In genomic region chr7:34531639-34532038, GRCm38 (mm10) we compare ENCODE assay signal across 34 mouse cellular contexts.
"Had no signal": no experiment of that assay in that cellular context is flagged by ENCODE, and none has a peak within 500 bp of the region (broad histone marks: within the 10 kb centered on the region; RNA-seq: fewer than 3 reads in every experiment).

No protein-coding gene starts in this region.

- ATAC-seq: hindbrain, embryonic 16.5 days; hindbrain, postnatal 0 days; inflammation-experienced regulatory T-cells, adult 6 months; intestine, embryonic 15.5 days; intestine, embryonic 16.5 days; intestine, postnatal 0 days had no signal

- H3K9ac ChIP-seq: heart, embryonic 12.5 days; heart, embryonic 13.5 days; heart, embryonic 15.5 days; hindbrain, embryonic 12.5 days; hindbrain, embryonic 13.5 days; hindbrain, embryonic 14.5 days; hindbrain, embryonic 15.5 days; intestine, embryonic 15.5 days; kidney, embryonic 15.5 days had no signal

- H3K36me3 ChIP-seq: heart, embryonic 12.5 days; heart, embryonic 13.5 days; heart, embryonic 15.5 days; hindbrain, embryonic 10.5 days; hindbrain, embryonic 12.5 days; hindbrain, embryonic 13.5 days; hindbrain, embryonic 15.5 days; intestine, embryonic 15.5 days; kidney, embryonic 15.5 days had no signal

- H3K27me3 ChIP-seq: heart, embryonic 12.5 days; heart, embryonic 13.5 days; heart, embryonic 15.5 days; hindbrain, embryonic 12.5 days; hindbrain, embryonic 13.5 days; hindbrain, embryonic 15.5 days; intestine, embryonic 15.5 days; kidney, embryonic 15.5 days had no signal

- H3K9me3 ChIP-seq: heart, embryonic 12.5 days; heart, embryonic 13.5 days; heart, embryonic 15.5 days; hindbrain, embryonic 10.5 days; hindbrain, embryonic 12.5 days; hindbrain, embryonic 13.5 days; hindbrain, embryonic 15.5 days; intestine, embryonic 15.5 days; kidney, embryonic 15.5 days had no signal

- H3K4me3 ChIP-seq: heart, embryonic 12.5 days; heart, embryonic 13.5 days; heart, embryonic 15.5 days; hindbrain, embryonic 10.5 days; hindbrain, embryonic 12.5 days; hindbrain, embryonic 13.5 days; hindbrain, embryonic 15.5 days; intestine, embryonic 15.5 days; kidney, embryonic 15.5 days; layer of hippocampus, adult 2 months; left cerebral cortex, adult 2 months had no signal

- H3K4me1 ChIP-seq: heart, embryonic 12.5 days; heart, embryonic 13.5 days; heart, embryonic 15.5 days; hindbrain, embryonic 10.5 days; hindbrain, embryonic 12.5 days; hindbrain, embryonic 13.5 days; hindbrain, embryonic 15.5 days; intestine, embryonic 15.5 days; kidney, embryonic 15.5 days had no signal

- H3K4me2 ChIP-seq: heart, embryonic 12.5 days; heart, embryonic 13.5 days; heart, embryonic 15.5 days; hindbrain, embryonic 12.5 days; hindbrain, embryonic 13.5 days; hindbrain, embryonic 14.5 days; hindbrain, embryonic 15.5 days; intestine, embryonic 15.5 days; kidney, embryonic 15.5 days had no signal

- H3K27ac ChIP-seq: heart, embryonic 13.5 days; heart, embryonic 15.5 days; hindbrain, embryonic 10.5 days; hindbrain, embryonic 12.5 days; hindbrain, embryonic 13.5 days; hindbrain, embryonic 14.5 days; hindbrain, embryonic 15.5 days; hindbrain, postnatal 0 days; intestine, embryonic 15.5 days; kidney, embryonic 15.5 days; kidney, postnatal 0 days; layer of hippocampus, adult 2 months; left cerebral cortex, adult 2 months had no signal

- DNase-seq: heart, postnatal 10 days; heart, postnatal 14 days; heart, postnatal 36 days; heart, postnatal 4 days; kidney, adult 11 months; kidney, adult 18-20 months; kidney, adult 2 months; kidney, adult 8-10 months; kidney, adult 9 months; kidney, postnatal 10 days; kidney, postnatal 14 days; kidney, postnatal 25 days; kidney, postnatal 36 days; kidney, postnatal 4 days; layer of hippocampus, adult 9-11 months; layer of hippocampus, postnatal 36 days had no signal
